Mouse (Mus musculus) retina, adult 2 months (tissue): ENCODE measurements around the gene Pet100.
A peak's percentile ranks its signal among the peaks of the same experiment; 100 is the strongest.
"Not testable (repeated sequence)": the region's sequence is repeated elsewhere in the genome, so short reads cannot be mapped to it uniquely, and the experiment has no call there.

Experiments
- DNase-seq: peaks from one replicate; pipeline ENCODE4 v3.0.0-alpha.2; 2012; ENCODE audit warnings: low read depth, low spot score

Pet100 gene

GRCm38 (mm10) chr8:3621199-3621970 is at the start of gene Pet100, which contains the start of gene Xab2:
Gene Pet100 (plus strand): TSS chr8:3621548.
Gene Xab2 (minus strand): TSS chr8:3621316.
- DNase-seq: peak; percentile 100

GRCm38 (mm10) chr8:3574546-3574945 is 46.8 kb upstream of the Pet100 start:
- DNase-seq: no peak

- DNase-seq: no peak
Observed at GRCm38 (mm10) chr8:3576211-3576960, 45.0 kb upstream of the Pet100 start.

DNA sequence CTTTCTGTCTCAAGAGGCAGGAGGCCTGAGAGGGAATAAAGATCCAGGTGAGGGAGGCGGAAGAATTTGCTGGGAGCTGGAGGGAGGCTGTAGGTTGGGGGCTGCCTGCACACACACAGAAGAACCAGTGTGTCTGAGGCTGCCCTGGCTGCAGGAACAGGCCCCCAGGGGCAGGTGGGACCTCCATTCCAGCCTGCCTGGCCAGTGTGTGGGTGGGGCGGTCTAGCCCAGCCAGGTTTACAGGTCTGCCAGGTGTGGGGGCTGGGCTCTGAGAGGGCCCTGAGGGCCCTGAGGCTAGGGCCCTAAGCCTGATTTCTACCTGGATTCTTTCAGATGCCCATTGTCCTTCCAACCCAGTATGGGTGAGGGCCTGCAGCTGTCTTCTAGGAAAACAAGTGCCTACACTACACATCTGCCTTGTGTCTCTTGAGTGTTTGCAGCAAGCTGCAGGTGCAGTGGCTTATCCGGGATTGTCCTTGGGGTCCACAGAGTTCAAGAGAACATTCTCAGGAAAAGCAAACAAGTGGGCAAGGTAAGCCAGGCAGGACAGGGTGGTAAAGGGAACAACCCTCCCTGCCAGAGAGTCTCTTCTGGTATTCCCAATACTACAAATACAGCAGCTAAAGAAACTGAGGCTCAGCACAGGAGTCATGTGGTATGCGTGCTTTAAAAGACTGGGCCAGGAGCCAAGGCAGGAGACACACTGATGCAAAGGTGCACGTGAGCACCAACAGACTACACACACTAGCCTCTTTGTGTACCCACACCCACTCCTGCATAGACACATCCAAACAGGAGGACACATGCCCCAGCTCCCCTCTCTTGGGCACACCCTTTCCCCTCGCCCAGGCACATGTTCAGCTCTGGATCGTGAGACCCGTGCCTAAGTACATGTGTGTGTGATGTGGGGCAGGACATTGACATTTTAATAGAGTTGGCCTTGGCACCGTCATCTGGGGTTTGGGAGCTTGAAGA is 41.7 kb upstream of the Pet100 start:
- no peak for DNase-seq

- DNase-seq: not testable (repeated sequence)
Observed at GRCm38 (mm10) chr8:3581961-3582360, 39.4 kb upstream of the Pet100 start.

GRCm38 (mm10) chr8:3586452-3586851 is 34.9 kb upstream of the Pet100 start:
- no peak for DNase-seq

- DNase-seq: no peak
Observed at GRCm38 (mm10) chr8:3586993-3587390, 34.4 kb upstream of the Pet100 start, which contains the start of gene Camsap3. Gene Camsap3 (plus strand): TSS chr8:3587293.

- DNase-seq: peak; percentile 46
Observed at GRCm38 (mm10) chr8:3587391-3588257, 33.7 kb upstream of the Pet100 start.

DNA sequence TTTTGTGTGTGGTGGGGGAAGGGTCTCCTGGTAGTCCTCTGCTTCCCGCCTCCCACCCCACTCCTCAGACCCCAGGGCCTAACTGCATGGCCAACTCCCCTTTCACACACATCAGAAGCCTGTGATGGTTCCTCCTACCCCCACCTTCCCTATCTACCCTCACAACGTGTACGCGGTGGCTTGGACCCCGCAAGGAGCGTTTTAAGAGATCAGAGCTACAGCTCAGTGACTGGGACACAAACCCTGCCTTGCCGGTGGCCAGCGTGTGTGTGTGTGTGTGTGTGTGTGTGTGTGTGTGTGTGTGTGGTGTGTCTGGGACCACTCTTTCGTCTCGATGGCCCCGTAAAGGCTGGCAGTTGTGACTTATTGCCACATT is 33.1 kb upstream of the Pet100 start:
- DNase-seq: no peak

- DNase-seq: no peak
Observed at GRCm38 (mm10) chr8:3593470-3593869, 27.9 kb upstream of the Pet100 start.

DNA sequence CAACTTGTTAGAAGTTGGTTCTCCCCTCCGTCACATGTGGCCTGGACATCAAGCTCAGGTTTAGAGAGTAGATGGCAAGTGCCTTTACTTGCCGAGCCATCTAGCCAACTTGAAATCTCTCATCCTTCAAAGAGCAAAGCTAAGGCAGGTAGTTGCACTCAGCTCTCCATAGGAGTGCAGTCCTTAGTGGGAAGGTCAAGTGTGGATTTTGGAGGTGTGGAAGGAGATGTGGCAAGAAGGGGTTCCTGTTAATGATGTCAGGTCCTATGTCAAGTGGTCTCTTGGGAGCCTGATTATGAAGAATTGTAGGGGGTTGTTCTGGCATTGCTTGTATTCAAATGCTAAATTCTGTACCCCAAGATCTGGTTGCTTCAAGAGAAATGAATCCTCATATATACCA is 26.9 kb upstream of the Pet100 start:
- no peak for DNase-seq

GRCm38 (mm10) chr8:3598054-3598453 is 23.3 kb upstream of the Pet100 start:
- DNase-seq: no peak

- no peak for DNase-seq
Observed at GRCm38 (mm10) chr8:3599219-3599618, 22.1 kb upstream of the Pet100 start.

GRCm38 (mm10) chr8:3600401-3600800 is 20.9 kb upstream of the Pet100 start:
- DNase-seq: no peak

- no peak for DNase-seq
Observed at GRCm38 (mm10) chr8:3603439-3603838, 17.9 kb upstream of the Pet100 start.

DNA sequence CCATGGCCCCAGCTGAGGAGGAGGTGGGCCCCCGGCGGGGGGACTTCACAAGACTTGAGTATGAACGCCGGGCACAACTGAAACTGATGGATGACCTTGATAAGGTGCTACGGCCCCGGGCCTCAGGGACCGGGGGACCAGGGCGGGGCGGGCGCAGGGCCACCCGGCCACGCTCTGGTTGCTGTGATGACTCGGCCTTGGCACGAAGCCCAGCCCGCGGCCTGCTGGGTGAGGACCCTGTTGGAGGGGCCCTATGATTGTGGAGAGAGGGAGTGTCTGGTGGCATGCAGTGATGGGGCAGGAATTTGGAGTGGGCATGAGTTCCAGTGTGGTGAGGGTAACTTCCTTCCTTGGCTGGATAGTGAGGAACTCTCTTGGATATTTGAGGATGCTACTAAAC is 14.8 kb upstream of the Pet100 start:
- DNase-seq: no peak

DNA sequence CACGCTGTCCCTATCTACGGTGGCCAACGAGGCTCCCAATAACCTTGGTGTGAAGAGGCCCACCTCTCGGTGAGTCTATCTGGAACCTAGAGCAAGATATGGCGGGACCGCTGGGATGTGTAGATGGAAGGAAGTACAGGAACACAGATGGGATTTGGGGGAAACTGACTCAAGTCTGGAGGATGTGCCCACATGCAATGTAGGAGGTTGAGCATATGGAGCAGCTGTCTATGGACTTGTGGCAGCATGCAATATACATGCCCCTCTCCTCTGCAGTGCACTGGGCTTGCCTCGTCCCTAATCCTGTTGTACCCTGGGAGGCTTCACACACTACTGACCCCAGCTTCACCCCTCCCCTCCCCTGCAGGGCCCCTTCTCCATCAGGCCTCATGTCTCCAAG is 13.5 kb upstream of the Pet100 start:
- DNase-seq: no peak

GRCm38 (mm10) chr8:3609046-3609815 is 12.1 kb upstream of the Pet100 start:
- peak; percentile 73 for DNase-seq

- DNase-seq: no peak
Observed at GRCm38 (mm10) chr8:3609816-3610150, 11.6 kb upstream of the Pet100 start.

DNA sequence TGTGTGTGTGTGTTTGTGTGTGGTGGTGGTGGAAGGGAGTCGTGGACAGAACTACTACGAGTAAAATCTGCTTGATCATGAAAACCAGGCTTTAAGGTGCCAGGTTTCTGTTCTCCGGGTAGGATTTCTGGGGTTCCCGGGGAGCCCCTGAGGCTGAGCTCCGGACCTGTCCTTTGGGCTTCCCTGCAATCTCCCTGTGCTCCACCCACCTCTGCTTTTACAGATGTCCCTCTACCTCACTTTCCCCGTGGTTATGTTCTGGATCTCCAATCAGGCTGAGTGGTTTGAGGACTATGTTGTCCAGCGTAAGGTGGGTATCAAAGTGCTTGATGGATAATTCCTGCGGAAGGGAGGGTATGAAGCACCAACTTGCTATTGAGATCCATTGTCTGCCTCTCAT is 771 bp downstream of the Pet100 start:
- DNase-seq: no peak
